Mouse (Mus musculus) lung, postnatal 10 days (tissue): ENCODE measurements at regions not wholly inside any gene's neighbourhood (a gene's known extent, or its start where the extent isn't known, plus 50 kb on each side); places are given as distances from the start of the nearest gene placed in this dataset.
A peak's percentile ranks its signal among the peaks of the same experiment; 100 is the strongest.

Experiments
- DNase-seq: peaks from one replicate; pipeline ENCODE4 v3.0.0; 2021

DNA sequence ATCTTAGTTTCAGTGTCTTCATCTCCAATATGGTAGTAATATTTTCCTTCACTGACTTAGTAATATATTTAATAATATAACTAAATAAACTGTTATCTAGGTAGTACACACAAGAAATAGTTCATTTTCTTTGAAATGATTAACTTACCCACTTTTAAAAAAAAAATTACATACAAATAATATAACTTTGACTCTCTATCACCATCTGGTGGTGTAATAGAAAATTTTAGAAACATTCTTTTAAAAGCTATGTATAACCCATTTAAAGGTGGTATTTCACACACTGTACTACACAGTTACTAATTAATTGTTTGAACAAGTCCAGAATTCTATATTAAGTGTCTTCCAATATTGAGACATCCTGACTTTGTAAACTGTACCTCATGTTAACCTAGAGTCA is 53.9 kb upstream of the Olfr266 start:
- DNase-seq, result no peak

DNA sequence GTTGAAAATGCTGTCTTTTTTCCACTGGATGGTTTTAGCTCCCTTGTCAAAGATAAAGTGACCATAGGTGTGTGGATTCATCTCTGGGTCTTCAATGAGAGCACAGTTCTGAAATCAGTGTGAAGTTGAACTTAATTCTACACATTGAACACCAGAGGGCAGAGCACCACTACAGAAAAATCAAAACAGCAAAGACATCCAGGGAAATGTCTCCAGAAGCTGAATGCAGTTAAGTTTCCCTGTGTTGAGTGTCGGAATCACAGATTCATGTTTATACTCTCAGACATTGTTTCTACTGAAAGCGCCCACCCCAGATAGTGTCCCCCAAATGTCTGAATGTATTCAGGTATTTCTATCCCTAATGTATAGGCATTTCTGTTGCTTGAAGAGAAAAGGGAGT is 77.1 kb upstream of the Olfr266 start:
- peak; percentile 19 for DNase-seq

DNA sequence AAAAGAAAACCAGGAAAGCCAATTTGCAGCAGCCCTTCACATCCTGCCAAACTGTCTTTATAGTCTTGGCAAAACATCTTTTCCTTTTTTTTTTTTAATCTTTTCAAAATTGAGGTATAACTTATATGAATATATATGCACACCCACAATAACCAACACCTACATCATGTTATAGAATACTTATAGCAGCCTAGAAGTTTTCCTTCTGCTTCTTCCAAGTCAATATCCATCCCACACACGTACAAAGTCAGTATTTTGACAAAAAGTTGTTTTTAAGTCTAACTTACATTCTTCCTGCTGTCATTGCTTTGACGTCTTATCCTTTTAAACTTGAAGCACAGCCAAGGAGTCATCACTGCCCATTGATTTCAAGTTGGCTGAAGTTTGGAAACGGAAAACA is 80.6 kb upstream of the Olfr266 start:
- no peak for DNase-seq

DNA sequence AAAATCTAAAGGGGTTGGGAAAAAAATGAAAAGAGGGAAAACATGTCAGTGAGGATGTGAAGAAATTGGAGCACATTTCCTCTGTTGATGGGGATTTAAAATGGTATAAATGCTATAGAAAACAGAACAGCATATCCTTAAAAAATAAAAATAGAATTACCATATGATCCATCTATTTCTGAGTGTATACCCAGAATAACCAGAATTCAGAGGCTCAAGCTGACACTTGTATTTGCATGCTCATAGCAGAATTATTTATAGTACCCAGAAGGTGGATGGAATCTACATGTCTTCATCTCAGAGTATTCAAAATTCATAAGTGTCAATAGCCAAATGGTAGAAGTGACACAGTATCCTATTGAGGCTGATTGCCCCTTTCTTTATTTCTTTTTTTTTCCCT is 99.9 kb upstream of the Kcna3 start:
- no peak for DNase-seq

DNA sequence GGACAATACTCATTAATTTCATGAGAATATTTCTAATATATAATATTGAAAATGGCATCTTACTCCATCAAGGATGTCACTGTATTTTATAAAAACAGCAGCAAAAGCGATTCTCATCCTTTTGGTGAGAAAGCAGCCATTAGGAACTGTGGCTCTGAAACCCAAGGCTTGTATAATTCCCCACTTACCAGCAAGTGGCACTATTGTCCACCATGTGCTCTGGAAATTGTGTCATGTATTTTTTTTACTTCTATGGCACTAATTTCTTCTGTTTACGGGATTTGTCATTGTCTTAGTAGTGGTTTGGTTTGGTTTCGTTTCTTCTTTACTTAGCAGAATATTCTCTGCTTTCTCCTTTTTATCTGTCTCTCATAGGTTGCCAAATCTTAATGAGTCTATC is 95.9 kb upstream of the Kcna3 start:
- DNase-seq, result peak; percentile 12

DNA sequence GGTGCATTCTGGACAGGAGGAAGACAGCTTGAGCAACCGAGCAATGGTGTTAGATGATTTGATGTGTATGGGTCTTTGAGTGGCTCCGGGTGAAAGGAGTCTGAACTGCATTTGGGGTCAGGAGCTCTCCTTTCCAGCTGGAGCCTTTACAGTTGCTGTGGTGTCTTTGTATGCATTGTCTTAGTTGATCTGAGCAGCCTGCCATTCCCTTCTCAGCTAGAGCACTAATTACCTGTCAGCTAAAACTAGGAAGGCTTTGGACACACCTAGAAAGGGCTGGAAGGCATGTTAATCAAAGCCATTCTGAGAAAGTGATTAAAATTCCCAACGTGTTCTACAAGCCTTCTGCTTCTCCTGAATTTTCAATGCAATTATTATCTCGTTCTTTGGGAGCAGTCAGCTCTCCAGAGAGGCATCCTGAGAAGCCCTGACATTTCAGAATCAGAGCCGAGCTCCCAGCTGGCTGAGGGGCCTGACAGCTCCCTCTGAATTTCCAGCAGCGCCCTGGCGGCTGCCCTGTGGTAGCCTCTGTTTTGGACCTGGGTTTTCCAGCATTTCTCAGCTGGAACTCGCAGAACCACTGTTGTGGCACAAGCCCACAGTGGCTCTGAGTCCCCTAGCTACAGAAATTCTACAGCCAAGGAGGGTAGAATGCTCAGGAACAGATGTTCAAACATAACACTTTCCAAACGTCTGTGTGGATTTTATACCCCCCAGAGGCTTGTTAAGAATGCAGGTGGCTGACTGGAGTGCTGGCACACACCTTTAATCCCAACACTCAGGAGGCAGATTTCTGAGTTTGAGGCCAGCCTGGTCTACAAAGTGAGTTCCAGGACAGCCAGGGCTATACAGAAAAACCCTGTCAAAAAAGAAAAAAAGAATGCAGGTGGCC is 80.2 kb upstream of the Kcna3 start:
- DNase-seq, result peak; percentile 35

DNA sequence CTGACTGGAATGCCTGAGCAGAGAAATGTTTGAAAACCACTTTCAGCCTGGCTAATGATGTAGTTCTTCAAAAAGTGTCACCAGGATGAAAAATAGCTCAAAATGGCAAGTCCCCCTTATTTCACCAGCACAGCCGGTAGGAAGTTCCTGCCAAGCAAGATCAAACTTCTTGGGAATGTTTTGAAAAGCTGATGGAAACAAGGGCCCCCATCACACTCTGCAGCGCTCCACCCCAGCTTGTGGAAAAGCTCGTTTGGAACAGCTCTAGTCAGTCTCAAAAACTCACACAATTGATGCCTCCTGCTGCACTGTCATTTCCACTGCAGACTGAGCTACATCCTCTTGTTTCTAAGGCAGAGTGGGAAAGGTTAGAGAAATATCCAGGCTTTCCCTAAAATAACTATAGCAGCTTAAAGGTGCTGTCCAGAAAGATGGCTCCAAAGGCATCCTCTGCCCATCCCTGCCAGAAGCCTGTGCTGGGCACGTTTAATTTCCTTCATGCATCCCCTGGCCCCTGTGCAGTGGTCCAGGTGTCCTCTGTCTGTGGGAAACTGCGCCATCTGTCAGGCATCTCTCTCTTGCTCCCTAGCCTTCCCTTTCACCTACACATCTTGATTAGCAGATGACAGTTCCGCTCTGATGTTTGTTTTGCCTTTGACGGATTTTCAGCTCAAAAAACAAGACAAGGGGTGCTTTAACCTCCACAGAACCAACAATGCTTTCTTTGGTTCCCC is 78.6 kb upstream of the Kcna3 start:
- DNase-seq, result peak; percentile 1

DNA sequence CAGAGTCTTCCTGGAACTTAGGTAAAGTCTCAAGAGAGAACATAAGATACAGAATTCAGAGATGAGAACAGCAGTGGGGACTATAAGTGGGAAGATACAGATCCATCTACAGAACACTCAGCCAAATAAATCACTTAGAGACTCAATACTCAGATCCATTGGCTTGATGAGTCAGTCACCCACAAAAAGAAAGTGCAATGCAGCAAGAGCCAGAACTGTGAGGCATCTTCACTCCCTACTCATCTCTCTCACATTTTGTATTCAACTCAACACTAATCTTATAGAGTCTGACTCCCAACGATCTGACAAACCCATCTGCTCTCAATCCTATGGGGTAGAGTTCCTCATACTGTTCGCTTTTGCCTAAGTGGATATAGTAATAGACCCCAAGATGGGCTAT is 77.8 kb upstream of the Kcna3 start:
- DNase-seq, result no peak

DNA sequence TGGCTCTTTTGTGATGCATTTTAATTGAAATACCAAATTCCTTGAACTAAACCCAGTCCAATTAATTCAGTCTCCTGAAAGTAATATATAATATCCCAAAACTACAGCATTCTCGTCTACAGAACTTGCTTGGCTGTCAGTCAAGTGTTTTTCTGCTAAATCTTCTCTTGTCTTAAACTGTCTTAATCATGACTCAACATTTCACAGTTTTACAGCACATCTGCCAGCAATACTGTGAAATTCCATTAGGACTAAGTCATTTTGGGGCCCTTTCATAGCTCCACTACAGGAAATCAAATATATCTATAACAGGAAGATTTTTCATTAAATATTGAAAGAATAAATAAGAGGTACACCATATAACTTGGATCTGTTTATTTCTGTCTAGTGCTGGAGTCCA is 75.4 kb upstream of the Kcna3 start:
- DNase-seq, result no peak

DNA sequence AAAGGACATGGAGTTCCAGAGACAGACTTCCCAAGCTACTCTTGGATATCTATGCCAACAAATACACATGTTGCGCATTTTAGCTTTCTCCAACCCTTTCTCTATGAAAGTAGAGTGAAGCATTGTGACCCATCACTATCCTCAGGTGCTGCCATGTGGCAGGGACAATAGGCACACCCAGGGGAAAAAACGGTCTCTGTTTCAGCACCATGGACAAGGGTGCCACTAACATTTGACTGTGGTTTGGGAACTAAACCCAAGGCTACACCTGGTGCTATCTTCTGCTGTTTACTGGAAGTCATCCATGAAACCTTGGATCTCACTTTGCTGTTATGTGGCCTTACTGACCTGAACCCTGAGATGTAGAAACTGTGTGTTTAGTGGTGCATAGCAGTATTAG is 73.5 kb upstream of the Kcna3 start:
- peak; percentile 5 for DNase-seq

DNA sequence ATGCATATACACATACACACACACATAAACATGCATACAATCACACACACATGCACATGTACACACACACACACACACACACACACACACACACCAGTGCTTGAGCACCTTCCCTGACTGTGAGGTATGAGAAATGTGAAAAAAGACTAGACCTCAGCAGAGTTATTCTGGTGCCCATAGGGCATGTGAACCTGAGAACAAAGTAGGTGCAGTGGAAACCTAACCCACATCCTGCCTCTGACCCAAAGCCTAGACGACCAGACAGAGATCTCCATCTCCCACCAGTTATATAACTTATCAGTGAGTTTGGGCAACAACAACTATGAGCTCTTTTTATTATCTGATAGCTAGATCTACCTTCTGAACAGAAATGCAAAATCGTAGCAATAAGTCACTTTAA is 69.8 kb upstream of the Kcna3 start:
- DNase-seq, result no peak

DNA sequence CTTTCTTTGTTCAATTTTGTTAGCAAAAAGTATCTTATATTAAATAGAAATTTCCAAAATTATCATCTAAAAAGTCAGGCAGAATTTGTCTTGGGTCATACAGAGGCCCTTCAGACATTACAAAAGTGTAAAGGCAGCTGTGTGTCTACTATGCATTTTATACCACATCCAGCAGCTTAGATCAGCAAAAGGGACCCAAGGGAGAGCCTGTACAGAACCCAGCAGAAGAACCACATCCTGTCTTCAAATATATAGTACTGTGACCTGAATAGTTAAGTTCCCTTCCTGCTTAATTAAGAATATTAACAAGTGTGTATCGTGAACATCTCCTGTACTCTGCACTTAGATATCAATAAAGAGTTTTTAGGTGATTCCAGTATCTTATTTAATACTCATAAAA is 68.5 kb upstream of the Kcna3 start:
- DNase-seq, result no peak

DNA sequence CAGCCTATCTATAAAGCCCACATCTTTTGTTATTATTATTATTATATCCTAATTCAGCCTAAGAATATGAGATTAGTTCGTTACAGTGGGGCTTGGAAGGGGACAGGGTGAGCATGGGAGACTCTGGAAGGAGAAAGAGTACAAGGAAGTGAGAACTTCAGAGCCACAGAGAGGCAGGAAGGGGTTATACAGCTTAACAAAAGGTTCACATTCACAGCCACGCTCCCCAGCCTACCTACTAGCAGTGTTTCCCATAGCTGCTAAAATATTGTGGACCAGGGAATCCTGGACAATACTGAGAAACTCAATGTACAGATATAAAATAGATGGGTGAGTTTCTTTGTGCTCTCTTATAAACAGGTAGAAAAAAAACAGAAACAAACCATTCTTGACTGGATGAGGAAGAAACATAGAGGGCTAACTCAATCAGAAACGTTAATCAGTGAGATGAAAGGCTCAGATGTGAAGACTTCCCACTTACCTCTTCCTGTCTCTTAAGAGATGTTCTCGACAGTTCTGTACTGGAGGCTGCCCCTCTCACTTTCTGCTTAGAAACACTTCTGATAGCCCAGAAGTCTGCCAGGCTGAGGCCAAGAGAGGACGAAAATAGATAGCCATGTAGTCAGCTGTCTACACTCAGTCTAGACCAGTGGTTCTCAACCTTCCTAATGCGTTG is 61.7 kb upstream of the Kcna3 start:
- DNase-seq, result no peak

DNA sequence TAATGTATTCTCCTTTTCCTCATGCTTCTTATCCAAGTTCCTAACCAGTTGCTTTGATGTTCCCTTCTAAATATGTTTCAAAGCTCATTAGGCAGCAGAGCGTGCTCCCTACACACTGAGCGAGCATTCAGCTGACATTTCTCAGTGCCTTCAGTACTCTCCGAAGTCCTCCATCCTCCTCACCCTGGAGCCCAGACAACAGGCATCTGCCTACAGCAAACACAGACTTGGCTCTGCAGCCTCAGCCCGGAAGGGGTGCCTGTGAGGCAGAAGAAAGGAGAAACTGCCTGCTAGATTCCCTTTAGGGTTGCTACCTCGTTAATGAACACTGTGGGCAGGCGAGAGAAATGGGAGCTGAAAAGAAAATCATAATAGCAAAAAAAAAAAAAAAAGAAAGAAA is 57.2 kb upstream of the Kcna3 start:
- DNase-seq, result no peak

DNA sequence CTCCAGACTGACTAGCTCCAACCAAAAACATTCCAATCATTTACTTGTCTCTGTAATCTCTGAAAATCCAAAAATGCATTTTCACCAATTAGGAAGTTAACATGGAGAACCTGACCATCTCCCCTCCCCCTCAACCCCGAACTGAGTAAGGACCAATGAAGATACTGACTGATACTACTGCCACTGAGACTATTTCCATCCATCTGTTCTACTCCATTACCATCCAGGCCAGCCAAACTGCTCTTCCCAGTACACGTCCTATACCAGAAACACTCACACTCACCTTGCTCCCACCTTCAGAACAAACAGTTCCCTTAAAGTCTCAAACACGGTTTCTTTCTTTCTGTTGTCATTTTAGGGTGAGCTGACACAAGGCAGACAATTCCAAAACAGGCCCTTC is 55.1 kb upstream of the Kcna3 start:
- DNase-seq, result no peak

DNA sequence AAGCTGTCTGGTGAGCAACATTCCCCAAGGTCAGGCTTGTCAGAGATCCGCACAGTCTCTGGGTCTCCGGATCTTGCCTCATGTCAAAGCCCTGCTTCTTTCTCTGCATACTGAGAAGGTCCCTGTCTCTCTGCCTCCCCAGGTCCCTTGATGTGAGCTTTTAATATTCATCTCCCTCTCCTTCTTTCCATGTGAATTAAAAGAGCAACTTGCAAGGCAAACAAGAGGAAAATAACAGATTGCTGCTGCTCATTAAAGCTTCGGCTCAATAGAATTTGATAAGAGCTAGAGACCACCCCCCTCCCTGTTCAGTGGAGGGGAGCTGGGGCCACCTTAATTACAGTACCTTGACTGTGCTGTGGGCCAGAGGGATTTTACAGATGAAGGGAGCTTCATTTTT is 54.6 kb upstream of the Kcna3 start:
- DNase-seq, result no peak

DNA sequence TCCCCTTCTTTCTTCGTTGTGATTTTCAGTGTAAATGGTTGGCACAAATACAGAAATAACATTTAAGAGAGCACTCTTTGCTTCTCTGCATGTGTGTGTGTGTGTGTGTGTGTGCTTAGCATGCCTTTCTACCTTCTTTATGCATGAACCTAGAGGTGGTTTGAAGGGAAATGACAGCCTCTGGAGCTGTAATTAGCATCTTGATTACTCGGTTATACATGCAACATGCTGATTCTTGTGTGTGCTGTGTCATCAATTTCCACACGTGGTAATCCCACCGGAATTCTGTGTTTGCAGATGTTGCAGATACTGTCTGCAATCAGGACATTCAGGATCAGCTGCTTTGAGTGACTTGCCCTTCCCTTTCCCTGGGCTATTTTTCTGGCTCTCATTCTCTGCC is 51.7 kb upstream of the Kcna3 start:
- no peak for DNase-seq
